Mouse (Mus musculus) forebrain, postnatal 0 days (tissue): ENCODE results near the gene Apopt1. TPM values are rescaled to one million over a fixed set of nuclear protein-coding genes. Genes with fewer than 3 reads are reported as not detected.
A peak's percentile ranks its signal among the peaks of the same experiment; 100 is the strongest.

Experiments
- ATAC-seq: fragments of 200-750 bp; cut with Nextera tagmentation; 2 replicates; pipeline ENCODE4 v1.8.0; 2017; ENCODE audit warnings: mild to moderate bottlenecking, moderate library complexity
- DNase-seq: peaks from one replicate; pipeline ENCODE4 v3.0.0-alpha.2; 2015
- H3K27ac ChIP-seq: fragments of 300-500 bp; sonication (generic); 2 replicates; pipeline ENCODE4 v1.5.1; 2014; ENCODE audit warnings: low read depth, mild to moderate bottlenecking, antibody characterized with exemption, low read length, moderate library complexity, mixed read lengths
- H3K27me3 ChIP-seq: fragments of 300-500 bp; sonication (generic); 2 replicates; pipeline ENCODE4 v1.6.1; 2014; ENCODE audit warnings: mild to moderate bottlenecking, low read length, mixed read lengths; ENCODE audit not compliant: insufficient read depth
- H3K36me3 ChIP-seq: fragments of 300-500 bp; sonication (generic); 2 replicates; pipeline ENCODE4 v1.6.1; 2014; ENCODE audit warnings: mild to moderate bottlenecking, moderate library complexity; ENCODE audit not compliant: insufficient read depth
- H3K4me1 ChIP-seq: fragments of 300-500 bp; sonication (generic); 2 replicates; pipeline ENCODE4 v1.6.1; 2014; ENCODE audit warnings: antibody characterized with exemption; ENCODE audit not compliant: insufficient read depth
- H3K4me2 ChIP-seq: fragments of 300-500 bp; sonication (generic); 2 replicates; pipeline ENCODE4 v1.6.1; 2014; ENCODE audit warnings: low read depth, mild to moderate bottlenecking, moderate library complexity
- H3K4me3 ChIP-seq: fragments of 300-500 bp; sonication (generic); 2 replicates; pipeline ENCODE4 v1.5.1; 2014; ENCODE audit warnings: low read depth, low read length, mixed read lengths
- H3K9ac ChIP-seq: fragments of 300-500 bp; sonication (generic); 2 replicates; pipeline ENCODE4 v1.6.1; 2014; ENCODE audit warnings: mild to moderate bottlenecking
- H3K9me3 ChIP-seq: fragments of 300-500 bp; sonication (generic); 2 replicates; pipeline ENCODE4 v1.6.1; 2016; ENCODE audit warnings: low read length
- CTCF ChIP-seq: sonication (generic); IDR thresholded peaks from 2 replicates; pipeline ENCODE4 v1.5.1; 2016; ENCODE audit warnings: antibody characterized with exemption, control low read depth, low read depth
- WGBS: fragments of 180-500 bp; shearing (Covaris S2); extraction: QIAGEN DNeasy Blood & Tissue Kit; methylation state at CpG from one replicate; pipeline ENCODE4 v1.1.7; 2014; 5-methylcytosine and 5-hydroxymethylcytosine counted together
- polyA plus RNA-seq: library from polyadenylated mRNA; unstranded; fragments of >200 nt; fragmentation: Nextera tagmentation; extraction: Ambion mirVana; gene quantifications from 2 replicates; pipeline ENCODE4 v1.2.1, GENCODE M21; 2015
- total RNA-seq: library from RNA; depleted of rRNA; stranded (reverse); fragments of >200 nt; gene quantifications from 2 replicates; pipeline ENCODE4 v1.2.3, GENCODE M21; 2014; rRNA removed

Gene Apopt1
- total RNA-seq (27.8 and 30.1 TPM in 2 replicates), polyA plus RNA-seq (52.7 and 59.8 TPM in 2 replicates)

DNA sequence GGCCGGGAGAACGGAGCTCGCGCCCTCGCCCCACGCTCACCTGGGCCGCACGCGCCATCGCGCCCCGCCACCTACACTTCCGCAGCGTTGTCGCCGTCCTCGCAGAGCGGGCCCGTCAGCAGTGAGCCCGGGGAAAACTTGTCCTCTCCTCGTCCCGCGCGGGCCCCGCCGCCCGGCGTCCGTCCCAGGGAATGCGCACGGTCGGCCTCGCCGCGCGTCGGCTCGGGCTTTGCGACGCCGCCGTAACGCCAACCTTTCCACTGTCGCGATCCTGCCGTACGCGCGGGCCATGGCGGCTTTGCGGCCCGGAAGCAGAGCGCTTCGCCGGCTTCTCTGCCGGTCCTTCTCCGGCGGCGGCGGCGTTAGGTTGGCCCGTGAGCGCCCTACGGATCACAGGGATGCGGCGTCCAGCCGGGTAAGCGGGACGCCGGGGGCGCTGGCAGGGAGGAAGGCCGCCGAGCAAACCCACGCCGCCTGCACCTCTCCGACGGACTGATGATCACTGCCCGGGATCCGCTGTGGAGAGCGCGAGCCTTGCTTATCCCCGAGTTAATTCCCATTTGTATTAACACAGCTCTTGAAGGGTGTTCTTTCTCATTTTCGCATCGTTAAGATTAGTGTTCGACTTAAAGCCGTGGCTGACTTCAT lies at the start of gene Apopt1, which contains the start of gene Bag5:
TSS of gene Apopt1 (plus strand) at position 258 of the 648 bp plus-strand sequence.
TSS of gene Bag5 (minus strand) at position 254 of the 648 bp plus-strand sequence.
- Histone ChIP-seq H3K9me3 (no peaks in the 10 kb centered on the region), H3K4me1 (peaks cover 13% of the 10 kb centered on the region), H3K9ac (peak within 1 kb of the TSS; percentile 80), H3K4me2 (peak within 1 kb of the TSS; percentile 75), H3K4me3 (peak within 1 kb of the TSS; percentile 95), H3K27me3 (no peaks in the 10 kb centered on the region), H3K27ac (peak within 1 kb of the TSS; percentile 85), H3K36me3 (peaks cover 28% of the 10 kb centered on the region)
- WGBS, result under 1% methylated on average over 84 of the region's 86 CpGs
- ATAC-seq (peak; percentile 99), DNase-seq (peak; percentile 96)
- TF ChIP-seq CTCF, result peak; percentile 62

DNA sequence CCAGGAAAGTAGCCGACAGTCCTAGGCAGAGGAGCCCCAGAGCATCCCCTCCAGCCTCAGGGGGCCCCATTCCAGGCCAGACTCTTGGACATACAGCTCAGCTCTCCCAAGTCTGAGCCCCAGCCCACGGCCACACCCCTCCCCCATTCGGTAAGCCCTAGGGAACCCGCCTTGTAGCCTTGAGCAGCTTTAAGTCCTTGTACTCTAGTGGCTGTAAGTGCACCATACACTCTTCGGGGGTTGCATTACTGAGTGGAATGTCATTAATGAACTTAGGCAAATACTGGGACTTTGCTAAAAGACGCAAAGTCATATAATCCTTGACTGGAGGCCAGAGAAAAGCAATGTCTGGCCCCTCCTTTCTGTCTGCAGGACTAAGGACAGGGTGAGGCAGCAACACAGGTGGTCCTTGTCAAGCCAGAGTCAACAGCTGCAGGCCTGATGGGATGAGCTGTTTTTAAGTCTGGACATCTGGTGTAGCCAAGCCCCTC lies 48.9 kb upstream of the Apopt1 start:
- H3K27me3 ChIP-seq, result no peaks in the 10 kb centered on the region
- ATAC-seq (no peak), DNase-seq (no peak)
- H3K27ac ChIP-seq, result no peak overlapping the region
- H3K9ac ChIP-seq, result no peak overlapping the region
- H3K9me3 ChIP-seq, result no peaks in the 10 kb centered on the region
- peaks cover 23% of the 10 kb centered on the region for H3K36me3 ChIP-seq
- no peak for TF ChIP-seq CTCF
- 54% methylated on average over 6 of the region's 6 CpGs for WGBS
- H3K4me3 ChIP-seq, result no peak overlapping the region
- H3K4me1 ChIP-seq, result peaks cover 4% of the 10 kb centered on the region
- no peak overlapping the region for H3K4me2 ChIP-seq

DNA sequence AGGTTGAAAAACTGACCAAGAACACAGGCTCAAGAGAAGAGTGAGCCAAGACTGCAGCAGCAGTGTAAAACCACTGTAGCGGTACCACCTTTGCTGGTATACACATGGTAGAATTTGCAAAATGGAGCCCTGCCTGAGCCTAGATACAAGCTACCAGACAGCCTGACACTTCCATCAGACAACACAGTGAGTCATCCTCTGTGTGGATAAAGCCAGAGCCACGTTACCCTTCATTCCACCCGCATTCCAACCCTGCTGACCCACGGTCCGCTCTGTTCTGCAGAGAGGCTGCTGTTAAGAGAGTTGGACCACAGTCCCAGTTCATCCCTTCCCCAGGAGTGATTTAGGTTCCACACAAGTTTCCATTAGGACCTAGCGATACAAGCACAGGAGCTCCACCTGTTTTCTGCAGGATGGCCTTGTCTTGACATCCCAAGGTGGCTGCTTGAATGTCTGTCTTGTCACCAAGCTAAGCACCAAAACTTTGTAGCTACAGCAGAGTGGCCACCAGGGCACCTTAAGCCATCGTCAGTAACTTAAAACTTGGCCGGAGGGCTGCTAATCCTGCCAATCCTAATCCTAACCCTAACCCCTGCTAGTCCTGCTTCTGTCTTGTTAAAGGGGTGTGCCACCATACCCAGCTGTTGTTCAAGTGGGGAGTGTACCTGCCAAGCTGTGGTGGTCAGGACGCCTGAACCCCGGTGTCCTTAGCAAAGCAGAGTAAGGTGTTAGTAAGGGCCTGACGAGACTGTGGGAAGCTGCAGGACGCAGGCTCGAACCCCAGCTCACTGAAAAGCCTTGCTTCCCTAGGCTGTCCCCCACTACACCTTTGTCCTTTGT lies 47.8 kb upstream of the Apopt1 start:
- 84% methylated on average over 13 of the region's 13 CpGs for WGBS
- Histone ChIP-seq H3K27ac (no peak overlapping the region), H3K4me3 (no peak overlapping the region), H3K4me1 (peaks cover 12% of the 10 kb centered on the region), H3K9ac (no peak overlapping the region), H3K27me3 (no peaks in the 10 kb centered on the region), H3K4me2 (no peak overlapping the region), H3K36me3 (peaks cover 20% of the 10 kb centered on the region), H3K9me3 (no peaks in the 10 kb centered on the region)
- no peak for TF ChIP-seq CTCF
- DNase-seq (no peak), ATAC-seq (no peak)

DNA sequence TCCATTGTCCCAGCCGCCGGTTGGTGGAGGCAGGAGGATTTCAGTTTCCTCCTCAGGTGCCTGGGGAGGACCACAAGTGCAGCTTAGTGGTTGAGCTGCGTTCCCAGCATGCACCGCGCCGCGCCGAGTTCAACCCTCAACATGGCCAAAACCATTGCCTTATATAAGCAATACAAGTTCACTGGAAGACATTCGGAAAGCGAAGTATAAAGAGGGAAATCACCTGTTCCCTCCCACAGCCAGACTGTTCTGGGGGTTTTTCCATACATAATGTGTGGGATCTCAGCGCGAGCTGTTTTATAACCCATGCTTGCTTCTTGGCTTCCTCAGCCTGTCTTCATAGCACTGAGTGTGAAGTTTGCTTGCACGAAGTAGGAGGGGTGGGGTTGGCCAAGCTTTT lies 46.7 kb upstream of the Apopt1 start:
- no peaks in the 10 kb centered on the region for H3K27me3 ChIP-seq
- no peak overlapping the region for H3K9ac ChIP-seq
- no peak for TF ChIP-seq CTCF
- H3K4me1 ChIP-seq, result peaks cover 12% of the 10 kb centered on the region
- ATAC-seq (no peak), DNase-seq (no peak)
- no peaks in the 10 kb centered on the region for H3K9me3 ChIP-seq
- no peak overlapping the region for H3K27ac ChIP-seq
- H3K4me3 ChIP-seq, result no peak overlapping the region
- H3K36me3 ChIP-seq, result peaks cover 20% of the 10 kb centered on the region; the same call in 1 of the 2 replicates
- whole genome bisulfite sequencing, result 75% methylated on average over 13 of the region's 13 CpGs
- no peak overlapping the region for H3K4me2 ChIP-seq

DNA sequence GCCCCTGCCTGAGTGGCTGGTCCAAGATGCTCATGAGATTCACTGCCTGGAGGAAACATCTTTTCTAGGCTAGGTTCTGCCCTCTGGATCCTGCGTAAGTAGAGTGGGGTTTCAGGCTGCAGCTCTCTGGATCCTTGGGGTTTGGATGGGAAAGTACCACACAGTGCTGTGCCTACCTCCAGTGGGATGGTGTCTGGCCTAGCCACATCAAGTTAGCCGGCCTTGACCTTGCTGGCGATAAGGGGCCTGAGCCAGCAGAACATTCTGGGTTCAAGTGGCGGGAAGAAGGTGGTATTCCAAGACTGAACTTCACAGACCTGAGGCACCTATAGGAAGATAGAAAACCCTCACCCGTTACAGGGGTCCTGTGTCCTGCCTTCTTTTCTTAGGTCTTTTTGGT lies 45.6 kb upstream of the Apopt1 start:
- TF ChIP-seq CTCF, result no peak
- Histone ChIP-seq H3K9ac (no peak overlapping the region), H3K9me3 (no peaks in the 10 kb centered on the region), H3K36me3 (peaks cover 20% of the 10 kb centered on the region; the same call in 1 of the 2 replicates), H3K4me2 (no peak overlapping the region), H3K4me3 (no peak overlapping the region), H3K4me1 (peaks cover 13% of the 10 kb centered on the region), H3K27ac (no peak overlapping the region), H3K27me3 (no peaks in the 10 kb centered on the region)
- 93% methylated on average over 5 of the region's 5 CpGs for WGBS
- DNase-seq (no peak), ATAC-seq (no peak)

DNA sequence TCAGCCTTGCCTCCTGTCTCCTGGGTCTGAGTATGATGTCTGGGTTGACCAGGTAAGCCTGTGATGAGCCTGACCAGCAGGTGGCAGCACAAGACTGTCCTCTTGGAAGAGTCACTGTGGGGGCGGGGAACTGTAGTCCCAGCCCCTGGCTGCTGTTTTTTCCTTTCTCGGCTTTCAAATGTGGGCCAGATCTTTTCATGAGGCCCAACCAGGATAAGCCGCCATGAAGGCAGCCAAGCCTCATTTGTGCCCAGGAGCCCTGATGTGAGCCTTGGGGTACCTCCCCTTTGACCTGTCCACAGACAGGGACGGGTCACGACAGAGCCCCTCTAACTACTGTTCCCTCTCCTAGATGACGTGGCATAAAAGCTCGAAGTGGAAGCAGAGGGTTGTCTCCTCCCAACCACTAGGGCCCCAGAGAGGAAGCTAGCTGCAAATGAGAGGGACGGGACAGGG lies 44.6 kb upstream of the Apopt1 start:
- WGBS, result 0% methylated on average over 8 of the region's 8 CpGs
- DNase-seq (peak; percentile 95), ATAC-seq (peak; percentile 46)
- no peak overlapping the region for H3K9ac ChIP-seq
- 0 out of 2 replicates have a peak overlapping the region, but pooled peaks have one; percentile 11 for H3K4me3 ChIP-seq
- H3K36me3 ChIP-seq, result peaks cover 20% of the 10 kb centered on the region; the same call in 1 of the 2 replicates
- H3K27me3 ChIP-seq, result no peaks in the 10 kb centered on the region
- peak; percentile 96 for TF ChIP-seq CTCF
- peaks cover 19% of the 10 kb centered on the region for H3K4me1 ChIP-seq
- peak overlapping the region; percentile 93 for H3K4me2 ChIP-seq
- H3K27ac ChIP-seq, result peak overlapping the region; percentile 62
- H3K9me3 ChIP-seq, result no peaks in the 10 kb centered on the region
